Mouse (Mus musculus) urinary bladder, postnatal 25 days (tissue): Measurements from ENCODE around the gene 1700023F06Rik.

Experiments
- DNase-seq: peaks from one replicate; pipeline ENCODE4 v3.0.0; 2022; ENCODE audit warnings: low spot score

1700023F06Rik gene

GRCm38 (mm10) chr11:103161449-103161848 is 46.9 kb downstream of the 1700023F06Rik start:
- no peak for DNase-seq

DNA sequence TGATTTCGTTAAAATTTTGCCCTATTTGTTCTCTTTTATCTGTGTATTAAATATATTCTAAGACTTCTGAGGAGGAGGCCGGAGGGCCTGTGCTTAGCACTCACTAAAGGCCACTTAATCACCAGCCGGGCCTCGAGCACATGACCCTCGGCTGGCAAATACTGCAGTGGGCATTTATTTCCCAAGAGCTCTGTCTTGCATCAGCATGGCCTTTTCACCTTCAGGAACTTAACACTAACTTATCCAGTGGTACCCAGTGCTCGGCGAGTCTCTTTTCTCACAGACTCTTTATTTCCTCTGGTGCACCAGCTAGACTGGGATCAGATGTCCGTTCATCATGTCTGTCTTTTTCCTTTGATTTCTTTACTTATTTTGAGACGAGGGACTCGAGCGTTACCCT is 47.6 kb downstream of the 1700023F06Rik start:
- no peak for DNase-seq

- peak; percentile 99 for DNase-seq
Measured at GRCm38 (mm10) chr11:103158621-103159478, 49.5 kb downstream of the 1700023F06Rik start.

DNA sequence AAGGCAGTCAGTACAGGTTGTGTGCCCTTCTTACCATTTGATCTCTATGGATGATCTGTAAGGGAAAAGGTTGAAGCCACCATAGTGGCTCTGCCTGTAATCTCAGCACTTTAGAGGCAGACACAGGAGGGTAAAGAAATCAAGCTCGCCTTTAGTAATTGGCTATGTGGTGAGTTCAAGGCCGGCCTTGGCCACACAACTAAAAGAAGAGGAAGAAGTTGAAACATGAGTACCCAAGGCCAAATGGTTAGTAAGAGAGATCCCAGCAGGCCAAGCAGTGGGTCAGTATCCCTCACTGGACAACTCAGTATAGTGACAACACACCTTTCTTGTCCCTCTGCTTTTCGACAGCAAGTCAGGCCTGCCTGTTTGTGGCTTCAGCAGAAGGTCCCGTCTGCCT is 58.6 kb downstream of the 1700023F06Rik start:
- no peak for DNase-seq
